Mouse (Mus musculus) forebrain, embryonic 10.5 days (tissue): ENCODE results near the gene Rock2. TPM values are rescaled to one million over a fixed set of nuclear protein-coding genes. Genes with fewer than 3 reads are reported as not detected.

Experiments
- DNase-seq: peaks from one replicate; pipeline ENCODE4 v3.0.0-alpha.2; 2017; ENCODE audit warnings: low spot score; ENCODE audit errors: extremely low spot score
- H3K27ac ChIP-seq: fragments of 300-500 bp; sonication (generic); 2 replicates; pipeline ENCODE4 v1.5.1; 2016; ENCODE audit warnings: mild to moderate bottlenecking
- H3K27me3 ChIP-seq: fragments of 300-500 bp; sonication (generic); 2 replicates; pipeline ENCODE4 v1.6.1; 2016; ENCODE audit warnings: mild to moderate bottlenecking; ENCODE audit not compliant: poor library complexity, severe bottlenecking
- H3K36me3 ChIP-seq: fragments of 300-500 bp; sonication (generic); replicated peaks from 2 replicates; pipeline ENCODE4 v1.6.1; 2016; ENCODE audit warnings: mild to moderate bottlenecking, moderate library complexity
- H3K4me1 ChIP-seq: fragments of 300-500 bp; sonication (generic); 2 replicates; pipeline ENCODE4 v1.6.1; 2016
- H3K4me3 ChIP-seq: fragments of 300-500 bp; sonication (generic); 2 replicates; pipeline ENCODE4 v1.5.1; 2016; ENCODE audit warnings: mild to moderate bottlenecking, moderate library complexity
- H3K9me3 ChIP-seq: fragments of 300-500 bp; sonication (generic); 2 replicates; pipeline ENCODE4 v1.6.1; 2016; ENCODE audit warnings: mild to moderate bottlenecking, moderate library complexity
- WGBS: fragments of 180-500 bp; shearing (Covaris S2); methylation state at CpG from one replicate; pipeline ENCODE4 v1.1.7; 2016; 5-methylcytosine and 5-hydroxymethylcytosine counted together
- polyA plus RNA-seq: library from polyadenylated mRNA; unstranded; fragments of >200 nt; fragmentation: Nextera tagmentation; extraction: Ambion mirVana; gene quantifications from 2 replicates; pipeline ENCODE4 v1.2.1, GENCODE M21; 2016

The Rock2 gene
- polyA plus RNA-seq, 1 experiment from 2014 or later: 10.5 TPM

GRCm38 (mm10) chr12:17032694-17033463 lies 138.2 kb downstream of the Rock2 start:
- Histone ChIP-seq H3K4me1 (peaks cover 15% of the 10 kb centered on the region; the same call in 1 of the 2 replicates), H3K27me3 (no peaks in the 10 kb centered on the region), H3K9me3 (0 out of 2 replicates have a peak, but pooled peaks cover 5% of the 10 kb centered on the region), H3K4me3 (no peak overlapping the region), H3K36me3 (no peaks in the 10 kb centered on the region), H3K27ac (no peak overlapping the region)
- 41% methylated on average over 13 of the region's 13 CpGs for WGBS
- peak; percentile 75 for DNase-seq

DNA sequence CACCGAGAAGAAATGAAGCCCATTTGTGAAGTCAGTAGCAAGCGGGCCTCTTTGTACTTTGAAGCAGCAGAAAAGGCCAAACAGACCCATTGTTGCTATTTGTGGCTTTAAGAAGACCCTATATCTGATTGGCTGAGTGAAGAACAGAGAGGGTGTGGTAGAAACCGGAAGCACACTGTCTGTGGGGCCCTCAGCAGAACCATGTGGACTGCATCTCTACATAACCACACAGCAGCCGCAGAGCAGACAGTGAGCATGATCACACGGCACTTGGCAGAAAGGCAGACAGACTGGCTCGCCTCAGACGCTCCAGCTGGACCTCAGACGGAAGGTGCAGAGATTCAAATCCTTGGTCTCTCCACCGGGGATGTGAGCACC lies 138.8 kb downstream of the Rock2 start:
- H3K4me1 ChIP-seq: peaks cover 15% of the 10 kb centered on the region; the same call in 1 of the 2 replicates
- no peak overlapping the region for H3K4me3 ChIP-seq
- DNase-seq: no peak
- no peaks in the 10 kb centered on the region for H3K36me3 ChIP-seq
- H3K27ac ChIP-seq: no peak overlapping the region
- no peaks in the 10 kb centered on the region for H3K27me3 ChIP-seq
- 0 out of 2 replicates have a peak, but pooled peaks cover under 1% of the 10 kb centered on the region for H3K9me3 ChIP-seq
- 85% methylated on average over 9 of the region's 9 CpGs for WGBS

- no peak overlapping the region for H3K4me3 ChIP-seq
- 83% methylated on average over 5 of the region's 5 CpGs for WGBS
- no peaks in the 10 kb centered on the region for H3K27me3 ChIP-seq
- H3K4me1 ChIP-seq: peaks cover 15% of the 10 kb centered on the region; the same call in 1 of the 2 replicates
- DNase-seq: no peak
- no peaks in the 10 kb centered on the region for H3K36me3 ChIP-seq
- no peak overlapping the region for H3K27ac ChIP-seq
- H3K9me3 ChIP-seq: no peaks in the 10 kb centered on the region
These were observed 140.0 kb downstream of the Rock2 start for GRCm38 (mm10) chr12:17034671-17035070.

DNA sequence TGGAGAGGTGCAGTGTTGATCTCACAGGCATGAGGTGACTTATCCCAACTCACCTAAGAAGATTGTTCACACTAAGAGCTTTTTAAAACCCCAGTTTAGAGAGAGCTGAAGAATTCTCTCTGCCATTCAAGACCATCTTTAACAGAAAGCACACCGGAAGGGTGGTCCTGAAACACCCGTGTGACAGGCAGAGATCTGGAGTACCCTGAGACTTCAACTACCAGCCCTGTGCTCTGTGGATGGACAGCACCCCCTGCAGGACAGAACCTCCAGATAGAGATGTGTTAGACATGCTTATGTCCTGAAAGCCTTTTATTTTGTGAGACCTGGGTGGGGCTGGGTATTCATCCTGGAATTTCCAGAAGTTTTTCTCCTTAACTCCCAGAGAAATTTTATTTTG lies 140.4 kb downstream of the Rock2 start:
- Histone ChIP-seq H3K4me3 (no peak overlapping the region), H3K27ac (no peak overlapping the region), H3K27me3 (no peaks in the 10 kb centered on the region), H3K4me1 (peaks cover 15% of the 10 kb centered on the region; the same call in 1 of the 2 replicates), H3K9me3 (no peaks in the 10 kb centered on the region), H3K36me3 (no peaks in the 10 kb centered on the region)
- WGBS: 66% methylated on average over 2 of the region's 2 CpGs
- no peak for DNase-seq

- Histone ChIP-seq H3K4me3 (no peak overlapping the region), H3K4me1 (peaks cover 15% of the 10 kb centered on the region; the same call in 1 of the 2 replicates), H3K9me3 (no peaks in the 10 kb centered on the region), H3K27me3 (no peaks in the 10 kb centered on the region), H3K27ac (no peak overlapping the region), H3K36me3 (no peaks in the 10 kb centered on the region)
- 70% methylated on average over 9 of the region's 9 CpGs for WGBS
- no peak for DNase-seq
These were observed 141.8 kb downstream of the Rock2 start for GRCm38 (mm10) chr12:17036532-17036931.

DNA sequence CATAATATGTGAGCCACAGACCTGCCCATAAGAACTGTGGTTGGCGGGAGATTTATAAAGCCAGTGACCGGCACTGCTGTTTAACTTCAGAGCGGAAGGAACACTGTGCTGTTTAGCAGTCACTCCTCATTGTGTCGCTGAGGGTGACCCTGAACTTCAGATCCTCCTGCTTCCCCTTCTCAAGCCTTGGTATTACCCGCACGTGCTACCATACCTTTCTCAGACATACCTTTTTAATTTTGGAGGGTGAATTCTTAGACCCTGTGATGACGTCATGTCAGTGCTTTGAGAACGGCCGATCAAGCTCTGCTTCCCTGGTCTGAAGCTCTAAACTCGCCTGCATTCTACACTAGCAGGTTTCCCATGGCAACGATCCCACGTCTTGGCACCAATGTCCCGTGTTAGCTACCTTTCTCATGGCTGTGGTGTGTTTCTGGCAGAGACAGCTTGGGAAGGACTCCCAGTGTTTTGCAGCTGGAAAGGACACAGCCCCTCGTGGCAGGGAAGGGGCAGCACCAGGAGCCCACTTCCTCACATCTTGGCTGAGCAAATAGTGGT lies 142.4 kb downstream of the Rock2 start:
- no peak overlapping the region for H3K27ac ChIP-seq
- 80% methylated on average over 14 of the region's 14 CpGs for WGBS

More for the DNA sequence above, 142.4 kb downstream of the Rock2 start:
- H3K4me1 ChIP-seq: peaks cover 15% of the 10 kb centered on the region; the same call in 1 of the 2 replicates
- no peak overlapping the region for H3K4me3 ChIP-seq
- H3K9me3 ChIP-seq: no peaks in the 10 kb centered on the region
- no peaks in the 10 kb centered on the region for H3K36me3 ChIP-seq
- no peak for DNase-seq
- no peaks in the 10 kb centered on the region for H3K27me3 ChIP-seq

Other genes starting within 250 kb of the Rock2 start
- not detected in 2 replicates for gene Ntsr2, start 241.5 kb upstream of the Rock2 start, polyA plus RNA-seq
- 12.9 and 14.6 TPM in 2 replicates for gene Greb1, start 94.0 kb upstream of the Rock2 start, polyA plus RNA-seq
- gene E2f6, start 83.9 kb upstream of the Rock2 start, polyA plus RNA-seq: 63.0 and 67.6 TPM in 2 replicates
- 2.9 and 3.5 TPM in 2 replicates for gene Pqlc3, start 105.5 kb downstream of the Rock2 start, polyA plus RNA-seq
- 0.60 and 1.1 TPM in 2 replicates for gene 2410004P03Rik, start 116.8 kb downstream of the Rock2 start, polyA plus RNA-seq